Mouse (Mus musculus) monocyte, adult 5-6 weeks (primary cell): Measurements from ENCODE around the gene 6430548M08Rik. TPM values are rescaled to one million over a fixed set of nuclear protein-coding genes. Genes with fewer than 3 reads are reported as not detected.

Experiments used
- ATAC-seq: fragments of 153-309, 156-312 bp; replicated peaks from 2 replicates; pipeline ENCODE4 v1.8.0; 2017; ENCODE audit warnings: mild to moderate bottlenecking; ENCODE audit not compliant: low TSS enrichment, insufficient number of reproducible peaks, severe bottlenecking, poor library complexity, low FRiP score
- total RNA-seq: library from RNA; stranded (forward); fragments of 200-1000, 200-491, 200-594 nt; gene quantifications from 3 replicates; pipeline ENCODE4 v1.2.3, GENCODE M21; 2017

Gene 6430548M08Rik
- total RNA-seq, 1 experiment from 2014 or later, result 129 TPM

- no peak for ATAC-seq
These were observed 59.2 kb downstream of the 6430548M08Rik start for GRCm38 (mm10) chr8:120173195-120173594.

GRCm38 (mm10) chr8:120174606-120175005 lies 60.7 kb downstream of the 6430548M08Rik start:
- no peak for ATAC-seq

GRCm38 (mm10) chr8:120176605-120177004 lies 62.7 kb downstream of the 6430548M08Rik start:
- no peak for ATAC-seq

- no peak for ATAC-seq
These were observed 63.6 kb downstream of the 6430548M08Rik start, which contains the start of gene Fam92b for GRCm38 (mm10) chr8:120177318-120178123. TSS of gene Fam92b (minus strand) at chr8:120177466.

- ATAC-seq, result no peak
These were observed 64.2 kb downstream of the 6430548M08Rik start for GRCm38 (mm10) chr8:120178124-120178514.

GRCm38 (mm10) chr8:120179027-120179431 lies 65.1 kb downstream of the 6430548M08Rik start:
- ATAC-seq, result peak; percentile 60

GRCm38 (mm10) chr8:120180445-120180970 lies 66.6 kb downstream of the 6430548M08Rik start:
- ATAC-seq, result no peak

- ATAC-seq, result no peak
These were observed 67.3 kb downstream of the 6430548M08Rik start for GRCm38 (mm10) chr8:120181274-120181673.

GRCm38 (mm10) chr8:120181861-120182414 lies 68.0 kb downstream of the 6430548M08Rik start:
- ATAC-seq, result no peak

GRCm38 (mm10) chr8:120184366-120184765 lies 70.4 kb downstream of the 6430548M08Rik start:
- no peak for ATAC-seq

- ATAC-seq, result no peak
These were observed 71.2 kb downstream of the 6430548M08Rik start for GRCm38 (mm10) chr8:120184850-120185792.

- ATAC-seq, result no peak
These were observed 72.5 kb downstream of the 6430548M08Rik start for GRCm38 (mm10) chr8:120186454-120186853.

GRCm38 (mm10) chr8:120188510-120188909 lies 74.6 kb downstream of the 6430548M08Rik start:
- no peak for ATAC-seq

- no peak for ATAC-seq
These were observed 75.5 kb downstream of the 6430548M08Rik start for GRCm38 (mm10) chr8:120189440-120189839.

GRCm38 (mm10) chr8:120190107-120190809 lies 76.3 kb downstream of the 6430548M08Rik start:
- ATAC-seq, result no peak

GRCm38 (mm10) chr8:120190810-120191413 lies 77.0 kb downstream of the 6430548M08Rik start:
- no peak for ATAC-seq

- no peak for ATAC-seq
These were observed 77.7 kb downstream of the 6430548M08Rik start for GRCm38 (mm10) chr8:120191633-120192032.

GRCm38 (mm10) chr8:120192118-120192517 lies 78.2 kb downstream of the 6430548M08Rik start:
- ATAC-seq, result no peak
